Mouse (Mus musculus): ENCODE data around the gene Chd6. TPM values are rescaled to one million over a fixed set of nuclear protein-coding genes. Genes with fewer than 3 reads are reported as not detected.

Gene Chd6
- polyA plus RNA-seq, 1 experiment from 2014 or later = 37.7 TPM

- 65% methylated on average over 1 of the region's 1 CpGs for WGBS
These were observed 44.0 kb downstream of the Chd6 start for GRCm38 (mm10) chr2:161064836-161065235.

GRCm38 (mm10) chr2:161058841-161059240, 50.0 kb downstream of the Chd6 start:
- ATAC-seq (ENCODE audit: low FRiP score, low read depth) = no peak
- no peak overlapping the region for H3K27ac ChIP-seq
- H3K4me1 ChIP-seq = no peaks in the 10 kb centered on the region
- no peaks in the 10 kb centered on the region for H3K9me3 ChIP-seq
- H3K9ac ChIP-seq = no peak overlapping the region
- H3K4me3 ChIP-seq = no peak overlapping the region
- H3K36me3 ChIP-seq = no peaks in the 10 kb centered on the region
- no peaks in the 10 kb centered on the region for H3K27me3 ChIP-seq (replicated peaks)
- 78% methylated on average over 4 of the region's 4 CpGs for WGBS
- no peak overlapping the region for H3K4me2 ChIP-seq (replicated peaks)

More at GRCm38 (mm10) chr2:161064836-161065235, 44.0 kb downstream of the Chd6 start:
- Histone ChIP-seq H3K4me1 (no peaks in the 10 kb centered on the region), H3K9ac (no peak overlapping the region), H3K27ac (no peak overlapping the region), H3K36me3 (peaks cover 8% of the 10 kb centered on the region; the same call in 1 of the 2 replicates), H3K9me3 (no peaks in the 10 kb centered on the region), H3K27me3 (replicated peaks) (no peaks in the 10 kb centered on the region), H3K4me3 (no peak overlapping the region), H3K4me2 (replicated peaks) (no peak overlapping the region)
- ATAC-seq (ENCODE audit: low FRiP score, low read depth) = no peak

- no peaks in the 10 kb centered on the region for H3K4me1 ChIP-seq
- H3K36me3 ChIP-seq = peaks cover 14% of the 10 kb centered on the region
- no peaks in the 10 kb centered on the region for H3K9me3 ChIP-seq
- H3K9ac ChIP-seq = no peak overlapping the region
- no peak for ATAC-seq (ENCODE audit: low FRiP score, low read depth)
- H3K4me2 ChIP-seq (replicated peaks) = no peak overlapping the region
- no peak overlapping the region for H3K27ac ChIP-seq
- WGBS = 81% methylated on average over 2 of the region's 2 CpGs
- H3K4me3 ChIP-seq = no peak overlapping the region
- H3K27me3 ChIP-seq (replicated peaks) = no peaks in the 10 kb centered on the region
These were observed 55.1 kb downstream of the Chd6 start for GRCm38 (mm10) chr2:161053765-161054164.

DNA sequence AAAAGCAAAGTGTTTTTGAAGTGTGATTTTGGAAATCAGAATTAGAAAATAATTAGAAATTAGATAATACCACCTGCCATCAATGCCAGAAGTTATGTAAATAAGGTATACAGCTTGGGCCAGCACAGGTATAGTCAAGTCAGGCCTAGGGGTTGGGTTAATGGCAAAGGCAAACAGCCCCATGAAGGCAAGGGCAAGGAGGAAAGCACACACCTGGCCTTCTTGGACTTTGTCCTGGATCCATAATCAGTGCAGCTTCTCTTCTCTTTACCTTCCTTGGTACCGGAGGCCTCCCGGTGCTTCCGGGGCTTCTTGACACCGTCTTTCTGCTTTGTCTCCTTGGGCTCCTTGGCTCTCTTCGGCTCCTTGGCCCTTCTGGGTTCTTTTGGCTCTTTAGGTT, 56.7 kb downstream of the Chd6 start:
- WGBS = 95% methylated on average over 5 of the region's 5 CpGs
- Histone ChIP-seq H3K36me3 (peaks cover 16% of the 10 kb centered on the region), H3K27ac (no peak overlapping the region), H3K27me3 (replicated peaks) (no peaks in the 10 kb centered on the region), H3K4me2 (replicated peaks) (no peak overlapping the region), H3K4me1 (no peaks in the 10 kb centered on the region), H3K4me3 (no peak overlapping the region), H3K9ac (no peak overlapping the region), H3K9me3 (no peaks in the 10 kb centered on the region)
- ATAC-seq (ENCODE audit: low FRiP score, low read depth) = no peak

- WGBS = 67% methylated on average over 6 of the region's 6 CpGs
These were observed 59.4 kb downstream of the Chd6 start for GRCm38 (mm10) chr2:161049426-161049825.

DNA sequence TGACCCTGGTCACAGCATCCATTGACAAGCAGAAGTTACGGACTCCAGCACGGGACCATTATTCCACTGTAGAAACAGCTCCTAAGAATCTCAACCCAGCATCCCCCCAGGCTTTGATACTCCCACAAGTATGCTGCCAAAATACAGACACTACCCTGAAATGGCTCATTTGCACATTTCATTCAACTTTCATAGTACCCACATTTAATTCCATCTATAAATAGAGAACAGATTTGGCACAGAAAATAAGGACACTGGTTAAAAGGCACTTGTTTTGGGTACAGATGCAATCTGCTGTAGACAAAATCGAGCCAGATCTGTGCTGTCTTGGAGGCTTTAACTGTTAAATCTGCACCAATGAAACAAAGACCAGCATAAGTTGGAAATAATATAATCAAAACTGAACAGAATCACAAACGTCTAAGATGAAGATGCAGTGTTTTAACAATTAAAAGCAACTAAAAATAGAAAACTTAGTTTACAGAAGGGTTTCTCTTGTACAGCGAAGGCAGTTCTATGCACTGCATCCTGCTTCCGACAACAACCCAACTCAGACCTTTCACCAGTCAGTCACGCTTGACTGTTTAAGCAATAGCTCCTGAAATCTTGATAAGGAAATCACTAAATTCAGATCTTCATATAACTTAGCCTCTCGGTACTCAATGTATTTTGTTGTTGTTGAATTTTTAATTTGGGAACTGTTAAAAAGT, 64.2 kb downstream of the Chd6 start:
- H3K36me3 ChIP-seq = peaks cover 25% of the 10 kb centered on the region
- H3K4me1 ChIP-seq = no peaks in the 10 kb centered on the region
- H3K27me3 ChIP-seq (replicated peaks) = no peaks in the 10 kb centered on the region
- ATAC-seq (ENCODE audit: low FRiP score, low read depth) = no peak
- no peaks in the 10 kb centered on the region for H3K9me3 ChIP-seq
- 95% methylated on average over 8 of the region's 8 CpGs for WGBS
- H3K9ac ChIP-seq = no peak overlapping the region
- no peak overlapping the region for H3K27ac ChIP-seq
- H3K4me3 ChIP-seq = no peak overlapping the region
- H3K4me2 ChIP-seq (replicated peaks) = no peak overlapping the region

More at GRCm38 (mm10) chr2:161049426-161049825, 59.4 kb downstream of the Chd6 start:
- no peaks in the 10 kb centered on the region for H3K9me3 ChIP-seq
- no peaks in the 10 kb centered on the region for H3K4me1 ChIP-seq
- peaks cover 21% of the 10 kb centered on the region for H3K36me3 ChIP-seq
- no peaks in the 10 kb centered on the region for H3K27me3 ChIP-seq (replicated peaks)
- no peak overlapping the region for H3K4me3 ChIP-seq
- no peak overlapping the region for H3K9ac ChIP-seq
- no peak overlapping the region for H3K4me2 ChIP-seq (replicated peaks)
- H3K27ac ChIP-seq = no peak overlapping the region
- ATAC-seq (ENCODE audit: low FRiP score, low read depth) = no peak

DNA sequence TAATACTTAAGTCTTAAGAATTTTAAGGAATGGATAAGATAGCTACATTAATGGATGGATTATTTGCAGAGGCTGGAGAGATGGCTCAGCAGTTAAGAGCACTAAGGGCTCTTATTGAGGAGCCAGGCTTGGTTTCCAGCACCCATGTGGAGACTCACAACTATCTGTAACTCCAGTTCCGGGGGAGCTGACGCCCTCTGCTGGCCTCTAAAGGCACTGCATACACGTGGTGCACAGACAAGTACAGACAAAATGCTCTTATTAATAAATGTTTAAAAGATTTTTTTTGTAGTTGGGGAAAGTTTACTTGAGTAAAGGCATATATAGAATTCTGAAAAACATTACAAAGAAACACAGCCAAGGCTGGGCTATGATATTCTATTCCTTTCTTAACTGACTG, 66.0 kb downstream of the Chd6 start:
- Histone ChIP-seq H3K9ac (no peak overlapping the region), H3K9me3 (no peaks in the 10 kb centered on the region), H3K4me1 (no peaks in the 10 kb centered on the region), H3K27ac (no peak overlapping the region), H3K4me3 (no peak overlapping the region), H3K27me3 (replicated peaks) (no peaks in the 10 kb centered on the region), H3K36me3 (peaks cover 42% of the 10 kb centered on the region), H3K4me2 (replicated peaks) (no peak overlapping the region)
- no peak for ATAC-seq (ENCODE audit: low FRiP score, low read depth)
- WGBS = 83% methylated on average over 3 of the region's 3 CpGs

GRCm38 (mm10) chr2:161040743-161041142, 68.1 kb downstream of the Chd6 start:
- Histone ChIP-seq H3K4me1 (no peaks in the 10 kb centered on the region), H3K4me3 (no peak overlapping the region), H3K9ac (no peak overlapping the region), H3K9me3 (no peaks in the 10 kb centered on the region), H3K4me2 (replicated peaks) (no peak overlapping the region), H3K36me3 (peaks cover 42% of the 10 kb centered on the region), H3K27me3 (replicated peaks) (no peaks in the 10 kb centered on the region), H3K27ac (no peak overlapping the region)
- 85% methylated on average over 4 of the region's 4 CpGs for WGBS
- no peak for ATAC-seq (ENCODE audit: low FRiP score, low read depth)

GRCm38 (mm10) chr2:161037766-161038165, 71.1 kb downstream of the Chd6 start:
- H3K27me3 ChIP-seq (replicated peaks) = no peaks in the 10 kb centered on the region
- H3K4me1 ChIP-seq = no peaks in the 10 kb centered on the region
- no peak overlapping the region for H3K4me2 ChIP-seq (replicated peaks)
- no peaks in the 10 kb centered on the region for H3K9me3 ChIP-seq
- ATAC-seq (ENCODE audit: low FRiP score, low read depth) = no peak
- H3K36me3 ChIP-seq = peaks cover 50% of the 10 kb centered on the region
- no peak overlapping the region for H3K4me3 ChIP-seq
- no peak overlapping the region for H3K9ac ChIP-seq
- 88% methylated on average over 3 of the region's 3 CpGs for WGBS
- H3K27ac ChIP-seq = no peak overlapping the region

DNA sequence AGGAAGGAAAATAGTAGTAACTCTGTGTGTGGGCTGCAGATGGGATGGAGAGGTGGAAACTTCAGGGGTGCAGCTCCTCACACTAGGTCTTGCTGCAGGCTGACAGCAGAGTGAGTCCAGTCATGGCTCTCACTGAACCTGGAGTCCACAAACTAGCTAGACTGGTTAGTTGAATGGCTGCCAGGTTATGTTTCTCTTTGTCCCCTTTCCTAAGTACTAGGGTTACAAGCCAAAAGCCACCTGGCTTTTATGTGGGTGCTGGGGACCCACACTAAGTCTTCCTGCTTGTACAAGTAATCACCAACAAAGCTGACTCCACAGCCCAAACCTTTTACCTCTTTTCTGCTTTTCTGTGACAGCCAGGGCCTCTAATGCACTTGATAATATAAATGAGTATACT, 75.7 kb downstream of the Chd6 start:
- Histone ChIP-seq H3K4me3 (no peak overlapping the region), H3K4me2 (replicated peaks) (no peak overlapping the region), H3K27me3 (replicated peaks) (no peaks in the 10 kb centered on the region), H3K4me1 (no peaks in the 10 kb centered on the region), H3K36me3 (peaks cover 43% of the 10 kb centered on the region), H3K27ac (no peak overlapping the region), H3K9me3 (no peaks in the 10 kb centered on the region), H3K9ac (no peak overlapping the region)
- no peak for ATAC-seq (ENCODE audit: low FRiP score, low read depth)

GRCm38 (mm10) chr2:161032394-161032793, 76.5 kb downstream of the Chd6 start:
- Histone ChIP-seq H3K4me3 (no peak overlapping the region), H3K9me3 (no peaks in the 10 kb centered on the region), H3K4me1 (no peaks in the 10 kb centered on the region), H3K27me3 (replicated peaks) (no peaks in the 10 kb centered on the region), H3K4me2 (replicated peaks) (no peak overlapping the region), H3K27ac (no peak overlapping the region), H3K9ac (no peak overlapping the region), H3K36me3 (peaks cover 41% of the 10 kb centered on the region)
- 90% methylated on average over 7 of the region's 7 CpGs for WGBS
- ATAC-seq (ENCODE audit: low FRiP score, low read depth) = no peak

GRCm38 (mm10) chr2:161024606-161025005, 84.3 kb downstream of the Chd6 start:
- no peak overlapping the region for H3K27ac ChIP-seq
- ATAC-seq (ENCODE audit: low FRiP score, low read depth) = no peak
- H3K27me3 ChIP-seq (replicated peaks) = no peaks in the 10 kb centered on the region
- no peak overlapping the region for H3K4me3 ChIP-seq
- H3K4me1 ChIP-seq = no peaks in the 10 kb centered on the region
- WGBS = 82% methylated on average over 1 of the region's 1 CpGs
- H3K9me3 ChIP-seq = no peaks in the 10 kb centered on the region
- H3K36me3 ChIP-seq = peaks cover 61% of the 10 kb centered on the region
- no peak overlapping the region for H3K9ac ChIP-seq
- H3K4me2 ChIP-seq (replicated peaks) = no peak overlapping the region

DNA sequence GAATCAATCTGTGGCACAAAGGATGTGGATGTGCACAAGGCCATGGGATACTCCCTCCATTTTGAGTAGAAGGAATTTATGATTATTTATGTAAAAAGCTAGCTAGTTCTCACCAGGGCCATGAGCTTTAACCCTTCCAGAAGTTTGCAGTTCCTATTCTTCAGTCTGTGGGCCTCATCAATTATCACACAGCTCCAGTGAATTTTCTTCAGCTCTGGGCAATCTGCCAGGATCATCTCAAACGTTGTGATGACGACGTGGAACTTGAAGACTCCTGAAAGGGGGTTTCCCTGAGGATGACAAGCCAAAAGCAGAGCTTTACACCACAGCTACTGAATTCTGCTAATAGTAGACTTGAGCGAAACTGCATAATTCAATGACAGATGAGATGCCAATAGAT, 91.0 kb downstream of the Chd6 start:
- Histone ChIP-seq H3K9me3 (no peaks in the 10 kb centered on the region), H3K27me3 (replicated peaks) (no peaks in the 10 kb centered on the region), H3K36me3 (peaks cover 85% of the 10 kb centered on the region), H3K27ac (no peak overlapping the region), H3K4me1 (no peaks in the 10 kb centered on the region), H3K9ac (no peak overlapping the region), H3K4me2 (replicated peaks) (no peak overlapping the region), H3K4me3 (no peak overlapping the region)
- WGBS = 82% methylated on average over 4 of the region's 4 CpGs
- no peak for ATAC-seq (ENCODE audit: low FRiP score, low read depth)
